Mouse (Mus musculus): ENCODE data around the gene Draxin.
"Not testable (repeated sequence)": the region's sequence is repeated elsewhere in the genome, so short reads cannot be mapped to it uniquely, and the experiment has no call there.

Gene Draxin

GRCm38 (mm10) chr4:148130561-148131413, at the start of gene Draxin:
Gene Draxin, minus strand, starts transcription at chr4:148130698.
- peak; percentile 77 for DNase-seq (ENCODE audit: low spot score)

GRCm38 (mm10) chr4:148177716-148178115, 47.2 kb upstream of the Draxin start:
- DNase-seq (ENCODE audit: low spot score), result no peak

- DNase-seq (ENCODE audit: low spot score), result not testable (repeated sequence)
These were observed 46.1 kb upstream of the Draxin start for GRCm38 (mm10) chr4:148176603-148177002.

GRCm38 (mm10) chr4:148174495-148174862, 44.0 kb upstream of the Draxin start:
- DNase-seq (ENCODE audit: low spot score), result no peak

GRCm38 (mm10) chr4:148173811-148174494, 43.5 kb upstream of the Draxin start:
- DNase-seq (ENCODE audit: low spot score), result no peak

- DNase-seq (ENCODE audit: low spot score), result no peak
These were observed 40.8 kb upstream of the Draxin start for GRCm38 (mm10) chr4:148171261-148171660.

- DNase-seq (ENCODE audit: low spot score), result no peak
These were observed 40.3 kb upstream of the Draxin start for GRCm38 (mm10) chr4:148170842-148171241.

- DNase-seq (ENCODE audit: low spot score), result no peak
These were observed 39.1 kb upstream of the Draxin start for GRCm38 (mm10) chr4:148169586-148169985.

GRCm38 (mm10) chr4:148168287-148168686, 37.8 kb upstream of the Draxin start:
- peak; percentile 54 for DNase-seq (ENCODE audit: low spot score)

- peak; percentile 57 for DNase-seq (ENCODE audit: low spot score)
These were observed 36.5 kb upstream of the Draxin start for GRCm38 (mm10) chr4:148166986-148167385.

- no peak for DNase-seq (ENCODE audit: low spot score)
These were observed 35.9 kb upstream of the Draxin start for GRCm38 (mm10) chr4:148166431-148166830.

- DNase-seq (ENCODE audit: low spot score), result no peak
These were observed 35.1 kb upstream of the Draxin start for GRCm38 (mm10) chr4:148165551-148165950.

- DNase-seq (ENCODE audit: low spot score), result no peak
These were observed 34.0 kb upstream of the Draxin start for GRCm38 (mm10) chr4:148164461-148164860.

GRCm38 (mm10) chr4:148164002-148164439, 33.5 kb upstream of the Draxin start:
- peak; percentile 82 for DNase-seq (ENCODE audit: low spot score)

GRCm38 (mm10) chr4:148160436-148161390, 30.2 kb upstream of the Draxin start, which contains the start of the genes Fbxo44 and Fbxo2:
Gene Fbxo44, minus strand, starts transcription at chr4:148160482.
Gene Fbxo2, plus strand, starts transcription at chr4:148160621.
- peak; percentile 45 for DNase-seq (ENCODE audit: low spot score)

- DNase-seq (ENCODE audit: low spot score), result peak; percentile 93
These were observed 29.3 kb upstream of the Draxin start for GRCm38 (mm10) chr4:148159544-148160435.

GRCm38 (mm10) chr4:148158436-148159348, 28.2 kb upstream of the Draxin start:
- no peak for DNase-seq (ENCODE audit: low spot score)

- no peak for DNase-seq (ENCODE audit: low spot score)
These were observed 24.5 kb upstream of the Draxin start for GRCm38 (mm10) chr4:148154982-148155381.

- DNase-seq (ENCODE audit: low spot score), result no peak
These were observed 23.5 kb upstream of the Draxin start for GRCm38 (mm10) chr4:148154006-148154405.

- DNase-seq (ENCODE audit: low spot score), result no peak
These were observed 22.0 kb upstream of the Draxin start for GRCm38 (mm10) chr4:148152547-148152946.
